Mouse (Mus musculus): ENCODE data around the gene Cldn10. TPM values are rescaled to one million over a fixed set of nuclear protein-coding genes. Genes with fewer than 3 reads are reported as not detected.

Gene Cldn10
- polyA plus RNA-seq, 1 experiment from 2014 or later: 1.7 TPM

- Histone ChIP-seq H3K4me1 (0 out of 2 replicates have a peak, but pooled peaks cover 5% of the 10 kb centered on the region), H3K4me3 (no peak overlapping the region), H3K27ac (no peak overlapping the region), H3K4me2 (replicated peaks) (no peak overlapping the region), H3K9ac (no peak overlapping the region), H3K27me3 (no peaks in the 10 kb centered on the region), H3K36me3 (no peaks in the 10 kb centered on the region), H3K9me3 (no peaks in the 10 kb centered on the region)
- ATAC-seq (ENCODE audit: insufficient number of reproducible peaks, insufficient read depth, low FRiP score, low TSS enrichment): no peak
- WGBS: 78% methylated on average over 13 of the region's 13 CpGs
These were observed 80.5 kb downstream of the Cldn10 start for GRCm38 (mm10) chr14:118868102-118868724.

DNA sequence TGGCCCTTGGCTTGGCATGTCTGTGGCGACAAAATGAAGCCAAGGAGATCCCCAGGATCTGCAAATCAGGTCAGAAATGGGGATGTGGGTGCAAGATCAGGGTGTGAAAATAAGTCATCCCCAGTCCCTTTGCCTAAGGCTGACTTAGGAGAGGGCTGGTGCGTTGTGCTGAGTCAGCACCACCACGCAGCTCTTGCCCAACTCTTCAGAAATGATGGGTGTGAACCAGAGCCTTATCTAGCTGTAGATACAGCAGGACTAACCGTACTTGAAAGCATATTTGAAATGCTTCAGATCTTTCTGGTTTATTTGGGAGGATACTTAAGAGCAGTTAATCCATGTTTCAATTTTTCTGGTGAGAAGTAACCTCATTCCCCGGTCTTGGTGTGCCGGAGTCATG lies 82.0 kb downstream of the Cldn10 start:
- H3K4me2 ChIP-seq (replicated peaks): no peak overlapping the region
- peaks cover 4% of the 10 kb centered on the region for H3K36me3 ChIP-seq
- H3K27ac ChIP-seq: no peak overlapping the region
- WGBS: 86% methylated on average over 6 of the region's 6 CpGs
- H3K9ac ChIP-seq: no peak overlapping the region
- H3K4me3 ChIP-seq: no peak overlapping the region
- H3K27me3 ChIP-seq: no peaks in the 10 kb centered on the region
- ATAC-seq (ENCODE audit: insufficient number of reproducible peaks, insufficient read depth, low FRiP score, low TSS enrichment): no peak
- H3K4me1 ChIP-seq: 0 out of 2 replicates have a peak, but pooled peaks cover 5% of the 10 kb centered on the region
- H3K9me3 ChIP-seq: no peaks in the 10 kb centered on the region

GRCm38 (mm10) chr14:118874126-118874525 lies 86.4 kb downstream of the Cldn10 start:
- H3K27ac ChIP-seq: no peak overlapping the region
- H3K4me2 ChIP-seq (replicated peaks): no peak overlapping the region
- no peaks in the 10 kb centered on the region for H3K27me3 ChIP-seq
- 96% methylated on average over 4 of the region's 4 CpGs for WGBS
- no peaks in the 10 kb centered on the region for H3K9me3 ChIP-seq
- H3K4me1 ChIP-seq: no peaks in the 10 kb centered on the region
- H3K4me3 ChIP-seq: no peak overlapping the region
- H3K36me3 ChIP-seq: peaks cover 27% of the 10 kb centered on the region
- H3K9ac ChIP-seq: no peak overlapping the region
- no peak for ATAC-seq (ENCODE audit: insufficient number of reproducible peaks, insufficient read depth, low FRiP score, low TSS enrichment)

DNA sequence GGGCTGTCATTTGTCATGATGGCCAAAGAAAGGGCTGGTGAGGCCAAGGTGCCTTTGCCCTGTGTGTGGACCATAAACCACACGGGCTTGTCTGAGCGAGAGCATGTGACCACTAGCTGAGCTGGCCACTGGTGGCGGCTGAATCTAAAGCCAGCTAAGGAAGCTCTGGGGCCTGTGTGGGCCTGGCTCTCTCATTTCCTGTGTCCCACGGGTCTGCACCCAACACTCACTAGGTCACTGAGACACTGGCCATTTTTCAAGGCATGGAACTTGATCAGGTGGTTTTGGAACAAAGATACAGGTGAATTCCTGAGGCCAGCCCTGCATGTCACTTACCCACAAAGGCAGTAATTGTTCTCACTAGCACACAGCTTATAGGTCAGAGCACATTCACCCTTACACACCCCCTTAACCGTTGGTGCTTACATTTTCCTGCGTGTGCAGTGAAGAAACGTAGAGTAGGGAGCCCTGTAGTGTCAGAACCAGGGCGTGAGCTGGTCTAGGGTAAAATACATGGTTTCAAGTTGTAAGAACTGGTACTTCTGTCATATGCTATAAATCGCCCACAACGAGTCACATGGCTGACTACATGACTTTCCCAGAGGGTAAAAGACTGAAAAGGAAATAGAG lies 87.2 kb downstream of the Cldn10 start:
- H3K4me3 ChIP-seq: no peak overlapping the region
- no peaks in the 10 kb centered on the region for H3K9me3 ChIP-seq
- no peak overlapping the region for H3K4me2 ChIP-seq (replicated peaks)
- H3K4me1 ChIP-seq: no peaks in the 10 kb centered on the region
- H3K27ac ChIP-seq: no peak overlapping the region
- H3K36me3 ChIP-seq: peaks cover 35% of the 10 kb centered on the region
- WGBS: 76% methylated on average over 10 of the region's 10 CpGs
- no peak overlapping the region for H3K9ac ChIP-seq
- no peaks in the 10 kb centered on the region for H3K27me3 ChIP-seq
- no peak for ATAC-seq (ENCODE audit: insufficient number of reproducible peaks, insufficient read depth, low FRiP score, low TSS enrichment)

DNA sequence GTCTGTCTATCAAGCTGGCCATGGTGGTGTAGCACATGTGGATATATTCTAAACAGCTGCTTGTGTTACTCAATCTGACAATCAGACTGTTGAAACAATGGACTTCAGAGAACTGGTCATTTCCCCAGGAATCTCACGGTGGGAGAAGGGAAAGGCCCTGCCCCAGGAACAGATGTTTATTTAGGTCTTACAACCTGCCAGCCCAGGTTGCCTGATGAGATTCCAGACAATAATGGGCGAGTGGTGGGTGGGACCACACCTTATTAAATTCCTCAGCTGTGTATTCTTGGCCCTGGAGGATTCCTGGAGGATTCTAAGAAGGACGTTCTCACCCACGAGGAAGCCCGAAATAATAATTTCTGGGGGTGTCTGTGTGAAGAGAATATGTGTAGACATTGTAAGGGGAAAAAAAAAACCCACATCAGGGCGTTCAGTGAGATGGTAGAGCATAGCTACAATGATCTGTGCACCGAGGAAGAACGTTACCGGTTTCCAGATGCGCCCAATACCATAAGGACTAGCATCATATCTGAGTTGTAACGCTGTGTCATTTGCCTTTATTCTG lies 90.7 kb downstream of the Cldn10 start:
- Histone ChIP-seq H3K4me2 (replicated peaks) (no peak overlapping the region), H3K4me3 (no peak overlapping the region), H3K27ac (no peak overlapping the region), H3K27me3 (no peaks in the 10 kb centered on the region), H3K36me3 (peaks cover 63% of the 10 kb centered on the region), H3K9me3 (no peaks in the 10 kb centered on the region), H3K9ac (no peak overlapping the region), H3K4me1 (no peaks in the 10 kb centered on the region)
- 84% methylated on average over 11 of the region's 11 CpGs for WGBS
- no peak for ATAC-seq (ENCODE audit: insufficient number of reproducible peaks, insufficient read depth, low FRiP score, low TSS enrichment)

GRCm38 (mm10) chr14:118880696-118881095 lies 93.0 kb downstream of the Cldn10 start:
- no peaks in the 10 kb centered on the region for H3K27me3 ChIP-seq
- ATAC-seq (ENCODE audit: insufficient number of reproducible peaks, insufficient read depth, low FRiP score, low TSS enrichment): no peak
- H3K9ac ChIP-seq: no peak overlapping the region
- WGBS: 83% methylated on average over 10 of the region's 10 CpGs
- H3K36me3 ChIP-seq: peaks cover 77% of the 10 kb centered on the region
- H3K4me2 ChIP-seq (replicated peaks): no peak overlapping the region
- H3K27ac ChIP-seq: no peak overlapping the region
- H3K9me3 ChIP-seq: no peaks in the 10 kb centered on the region
- H3K4me1 ChIP-seq: no peaks in the 10 kb centered on the region
- no peak overlapping the region for H3K4me3 ChIP-seq

DNA sequence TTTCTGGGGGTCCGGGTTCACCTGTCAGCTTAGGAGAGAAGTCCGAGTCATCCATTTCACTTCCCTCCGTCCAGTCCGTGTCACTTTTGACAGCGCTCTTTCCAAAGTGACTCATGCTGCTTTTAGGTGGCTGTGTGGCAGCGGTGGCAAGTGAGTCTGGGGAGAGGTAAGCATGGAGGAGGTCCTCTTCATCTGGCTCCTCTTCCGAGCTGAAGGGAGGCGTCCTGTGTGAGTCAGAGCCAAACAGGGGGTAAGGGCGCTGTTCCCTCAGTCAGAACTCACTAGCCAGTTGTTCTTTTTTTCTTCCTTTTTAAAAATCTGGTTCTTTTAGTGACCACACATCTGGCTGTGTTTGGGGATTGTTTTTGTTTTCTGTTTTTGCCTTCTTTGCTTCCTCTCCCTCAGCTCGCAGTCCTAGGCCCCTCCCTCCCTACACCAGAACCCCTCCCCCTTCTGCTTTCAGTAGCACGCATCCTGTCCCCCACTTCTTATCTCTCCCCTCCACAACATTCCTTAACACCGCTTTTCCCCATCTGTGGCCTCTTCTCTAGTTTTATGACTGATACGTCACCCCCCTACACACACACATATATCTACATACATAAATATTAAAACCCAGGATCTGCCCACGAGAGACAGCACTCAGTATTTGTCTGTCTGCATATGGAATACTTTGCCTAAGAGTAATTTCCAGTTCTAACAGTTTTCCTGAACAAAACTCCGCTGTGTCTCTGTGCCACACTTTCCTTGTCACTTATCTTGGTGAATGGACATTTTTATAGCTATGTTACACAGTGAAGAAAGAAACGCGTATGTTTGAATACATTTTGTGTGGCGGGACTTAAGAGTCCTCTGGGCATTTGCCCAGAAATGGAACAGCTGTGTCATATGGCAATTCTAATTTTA lies 95.9 kb downstream of the Cldn10 start:
- Histone ChIP-seq H3K4me1 (no peaks in the 10 kb centered on the region), H3K9me3 (no peaks in the 10 kb centered on the region), H3K27me3 (no peaks in the 10 kb centered on the region), H3K36me3 (peaks cover 88% of the 10 kb centered on the region), H3K27ac (no peak overlapping the region), H3K4me2 (replicated peaks) (no peak overlapping the region), H3K9ac (no peak overlapping the region), H3K4me3 (no peak overlapping the region)
- WGBS: 88% methylated on average over 18 of the region's 18 CpGs
- ATAC-seq (ENCODE audit: insufficient number of reproducible peaks, insufficient read depth, low FRiP score, low TSS enrichment): no peak

DNA sequence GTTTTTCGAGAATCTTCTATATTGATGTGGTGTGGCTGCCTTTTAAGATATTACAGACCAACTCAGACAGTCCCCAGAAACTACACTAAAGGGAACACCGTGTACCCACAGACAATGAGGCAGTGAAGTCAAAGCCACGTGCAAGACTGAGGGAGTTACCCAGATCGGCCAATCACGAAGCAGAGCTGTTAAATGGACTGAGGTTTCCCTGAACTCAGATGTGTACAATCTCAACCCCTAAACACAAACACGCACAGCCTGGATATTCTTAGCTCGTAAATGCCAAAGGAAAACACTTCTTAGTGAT lies 96.5 kb downstream of the Cldn10 start:
- Histone ChIP-seq H3K4me3 (no peak overlapping the region), H3K4me2 (replicated peaks) (no peak overlapping the region), H3K27me3 (no peaks in the 10 kb centered on the region), H3K4me1 (no peaks in the 10 kb centered on the region), H3K9ac (no peak overlapping the region), H3K27ac (no peak overlapping the region), H3K9me3 (no peaks in the 10 kb centered on the region), H3K36me3 (peaks cover 88% of the 10 kb centered on the region)
- 91% methylated on average over 7 of the region's 7 CpGs for WGBS
- no peak for ATAC-seq (ENCODE audit: insufficient number of reproducible peaks, insufficient read depth, low FRiP score, low TSS enrichment)

DNA sequence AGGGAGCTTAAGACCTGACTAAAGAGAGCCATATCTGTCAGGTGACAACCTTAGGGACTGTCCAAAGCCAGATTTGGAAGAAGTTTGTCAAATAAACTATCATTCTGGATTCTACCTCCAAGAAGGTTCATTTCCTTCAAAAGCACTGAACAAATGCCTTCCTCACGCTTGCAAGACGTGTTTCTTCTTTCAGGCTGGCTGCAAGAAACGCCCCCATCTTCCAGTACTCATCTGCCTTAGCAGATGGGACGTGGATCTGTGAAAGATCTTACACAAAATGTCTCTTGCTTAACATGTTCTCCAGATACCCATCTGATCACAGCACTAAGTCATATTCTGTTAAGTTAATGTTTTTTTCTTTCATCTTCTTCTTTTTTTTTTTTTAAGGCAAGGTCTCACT lies 102.4 kb downstream of the Cldn10 start:
- H3K4me3 ChIP-seq: no peak overlapping the region
- 88% methylated on average over 4 of the region's 4 CpGs for WGBS
- no peaks in the 10 kb centered on the region for H3K9me3 ChIP-seq
- no peaks in the 10 kb centered on the region for H3K4me1 ChIP-seq
- H3K27ac ChIP-seq: no peak overlapping the region
- H3K27me3 ChIP-seq: no peaks in the 10 kb centered on the region
- peaks cover 73% of the 10 kb centered on the region for H3K36me3 ChIP-seq
- H3K4me2 ChIP-seq (replicated peaks): no peak overlapping the region
- no peak for ATAC-seq (ENCODE audit: insufficient number of reproducible peaks, insufficient read depth, low FRiP score, low TSS enrichment)
- H3K9ac ChIP-seq: no peak overlapping the region

DNA sequence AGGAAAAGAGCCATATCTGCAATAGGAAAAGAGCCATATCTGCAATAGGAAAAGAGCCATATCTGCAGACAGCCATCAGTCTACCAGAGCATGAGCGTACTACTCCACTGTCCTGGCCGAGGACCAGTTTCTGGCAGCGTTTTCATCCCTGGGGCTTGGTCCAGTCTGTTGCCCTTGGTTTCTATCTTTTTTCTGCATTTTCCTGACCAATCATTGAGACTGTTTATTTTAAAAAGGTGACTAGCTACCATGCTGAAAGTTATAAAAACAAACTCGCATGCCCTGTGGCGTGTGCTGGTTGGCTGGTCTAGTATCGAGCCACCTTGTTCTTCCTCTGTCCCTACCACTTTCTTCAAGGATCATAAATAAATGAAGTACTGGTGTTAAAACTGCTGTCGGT lies 107.5 kb downstream of the Cldn10 start:
- no peak overlapping the region for H3K4me2 ChIP-seq (replicated peaks)
- no peaks in the 10 kb centered on the region for H3K27me3 ChIP-seq
- H3K36me3 ChIP-seq: peaks cover 77% of the 10 kb centered on the region
- no peaks in the 10 kb centered on the region for H3K9me3 ChIP-seq
- WGBS: 77% methylated on average over 7 of the region's 7 CpGs
- ATAC-seq (ENCODE audit: insufficient number of reproducible peaks, insufficient read depth, low FRiP score, low TSS enrichment): no peak
- H3K27ac ChIP-seq: no peak overlapping the region
- H3K4me3 ChIP-seq: no peak overlapping the region
- no peak overlapping the region for H3K9ac ChIP-seq
- H3K4me1 ChIP-seq: no peaks in the 10 kb centered on the region

DNA sequence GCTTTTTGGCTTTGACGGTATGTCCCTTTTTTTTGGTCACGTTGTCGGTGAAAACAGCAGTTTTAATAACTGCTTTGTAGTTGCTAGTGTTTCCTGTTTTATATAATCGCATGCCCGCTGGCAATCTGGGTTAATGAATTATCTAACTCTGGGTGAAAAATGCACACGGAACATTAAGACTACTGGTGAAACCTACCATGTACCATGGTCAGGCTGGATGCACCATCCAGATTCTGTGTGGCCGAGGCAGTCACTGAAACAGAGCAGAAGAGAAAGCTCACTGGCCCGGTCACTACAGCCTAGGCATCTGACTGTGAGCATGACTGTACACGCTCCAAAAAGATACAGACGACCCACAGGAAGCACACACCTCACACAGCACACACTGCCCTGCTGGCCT lies 107.9 kb downstream of the Cldn10 start:
- no peak overlapping the region for H3K4me2 ChIP-seq (replicated peaks)
- no peak overlapping the region for H3K9ac ChIP-seq
- no peaks in the 10 kb centered on the region for H3K4me1 ChIP-seq
- H3K27me3 ChIP-seq: no peaks in the 10 kb centered on the region
- WGBS: 93% methylated on average over 10 of the region's 10 CpGs
- peaks cover 80% of the 10 kb centered on the region for H3K36me3 ChIP-seq
- no peak overlapping the region for H3K27ac ChIP-seq
- H3K9me3 ChIP-seq: no peaks in the 10 kb centered on the region
- H3K4me3 ChIP-seq: no peak overlapping the region
- no peak for ATAC-seq (ENCODE audit: insufficient number of reproducible peaks, insufficient read depth, low FRiP score, low TSS enrichment)

DNA sequence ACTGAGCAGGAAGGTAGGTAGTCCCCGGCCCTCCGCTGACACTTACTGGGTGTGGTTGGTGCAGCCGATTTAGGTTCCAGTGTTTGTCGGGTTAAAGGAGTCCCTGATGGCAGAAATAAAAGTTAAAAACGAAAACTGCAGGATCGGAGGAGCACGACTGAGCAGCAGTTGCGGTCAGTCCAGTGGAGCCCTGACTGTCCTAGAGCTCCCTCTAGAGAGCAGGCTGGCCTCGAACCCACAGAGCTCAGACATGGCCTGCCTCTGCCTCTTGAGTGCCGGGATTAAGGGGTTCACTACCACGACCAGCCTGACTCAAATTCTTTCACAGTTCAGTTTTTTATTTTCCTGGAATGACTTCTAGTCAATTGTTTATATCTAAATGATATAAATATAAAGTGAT lies 112.2 kb downstream of the Cldn10 start:
- Histone ChIP-seq H3K9me3 (no peaks in the 10 kb centered on the region), H3K27ac (no peak overlapping the region), H3K9ac (no peak overlapping the region), H3K4me1 (no peaks in the 10 kb centered on the region), H3K36me3 (peaks cover 84% of the 10 kb centered on the region), H3K4me3 (no peak overlapping the region), H3K4me2 (replicated peaks) (no peak overlapping the region), H3K27me3 (no peaks in the 10 kb centered on the region)
- no peak for ATAC-seq (ENCODE audit: insufficient number of reproducible peaks, insufficient read depth, low FRiP score, low TSS enrichment)
- 81% methylated on average over 11 of the region's 11 CpGs for WGBS
